Mouse (Mus musculus) CD4-positive, CD25-positive, alpha-beta regulatory T cell, adult 2 months (primary cell): ENCODE results near the gene Ano10.
"Not testable (repeated sequence)": the region's sequence is repeated elsewhere in the genome, so short reads cannot be mapped to it uniquely, and the experiment has no call there.

Source experiments
- DNase-seq: peaks from one replicate; pipeline ENCODE4 v3.0.0-alpha.2; 2012; ENCODE audit warnings: low read depth, low spot score

Gene Ano10

DNA sequence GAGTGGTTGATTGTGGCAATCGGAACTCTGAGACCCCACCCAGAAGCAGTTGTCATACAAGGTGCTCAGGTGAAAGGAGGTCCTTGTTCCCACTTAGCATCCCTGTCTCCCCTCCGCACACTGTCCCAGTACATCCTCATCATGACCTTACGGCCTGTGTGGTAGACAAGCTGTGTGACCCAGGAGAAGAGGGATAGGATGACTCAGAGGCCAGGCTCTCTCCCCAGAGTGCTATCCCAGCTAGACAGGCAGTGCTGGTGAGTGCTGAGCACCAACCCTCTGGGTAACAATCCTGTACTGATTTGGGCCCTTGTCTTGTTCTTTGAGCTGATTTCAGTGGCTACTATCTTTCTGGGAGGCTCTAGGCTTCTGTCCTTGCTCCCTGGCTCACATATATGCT lies 95.6 kb downstream of the Ano10 start:
- DNase-seq: no peak

DNA sequence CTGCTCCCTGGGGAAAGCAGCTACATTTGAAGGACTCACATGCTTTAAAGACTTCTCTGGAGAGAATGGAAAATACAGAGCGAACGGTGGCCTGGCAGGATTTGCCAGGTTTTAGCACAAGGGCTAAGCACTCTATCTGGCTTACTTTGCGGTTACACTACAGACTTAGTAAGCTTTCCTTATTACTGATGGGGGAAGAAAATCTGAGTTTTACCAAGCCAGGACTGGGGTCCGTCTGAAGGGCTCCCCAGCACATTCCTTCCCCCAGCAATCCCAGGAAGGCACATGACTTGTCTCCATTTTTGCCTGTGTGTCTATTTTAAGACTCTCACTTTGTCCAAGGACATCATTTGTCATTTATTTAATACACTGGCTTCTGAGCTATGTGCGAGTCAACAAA lies 97.2 kb downstream of the Ano10 start:
- no peak for DNase-seq

DNA sequence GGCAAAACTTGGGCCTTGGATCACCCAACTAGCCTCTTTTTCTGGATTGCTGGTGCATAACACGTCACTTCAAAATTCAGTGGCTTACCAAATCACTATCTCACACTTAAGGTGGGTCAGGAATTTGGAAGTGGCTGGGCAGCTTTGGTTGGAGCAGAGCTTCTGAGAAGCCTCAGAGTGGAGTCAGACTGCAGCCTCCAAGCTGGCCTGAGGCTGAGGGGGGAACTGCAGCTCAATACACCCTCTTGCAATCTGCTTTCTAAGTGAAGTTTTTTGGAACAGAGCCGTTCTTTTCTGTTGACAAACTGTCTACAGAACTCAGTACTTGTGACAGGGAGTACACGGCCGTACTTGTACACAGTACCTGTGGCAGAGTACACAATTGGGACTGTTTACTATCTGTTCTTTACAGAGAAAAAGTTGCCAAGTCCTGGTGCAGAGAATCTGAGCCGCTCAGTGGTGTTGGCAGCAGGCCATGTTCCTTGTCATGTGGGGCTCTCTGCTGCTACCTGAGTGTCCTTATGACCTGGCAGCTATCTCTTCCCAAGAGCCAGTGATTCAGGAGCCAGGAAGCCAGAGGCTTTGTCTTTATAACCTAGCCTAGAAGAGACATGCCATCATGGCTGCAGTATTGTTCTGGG lies 99.1 kb downstream of the Ano10 start:
- DNase-seq: no peak

DNA sequence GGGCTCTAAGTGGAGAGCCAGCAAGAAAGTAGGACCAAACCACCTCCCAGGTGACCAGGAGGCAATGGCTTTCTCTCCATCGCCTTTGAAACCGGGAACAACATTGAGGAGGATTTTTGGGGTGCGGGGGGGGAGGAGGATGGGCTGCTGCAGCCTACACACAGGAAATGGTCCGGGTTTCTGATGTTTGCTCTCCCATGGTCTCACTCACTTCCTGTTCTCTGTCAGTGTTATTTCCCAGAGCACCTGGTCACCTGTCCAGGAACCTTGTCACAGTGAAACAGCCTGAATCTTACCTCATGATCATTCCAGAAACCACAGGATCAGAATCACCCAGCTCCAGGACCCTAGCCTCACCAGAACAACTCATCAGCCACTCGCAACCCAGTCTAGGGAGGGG lies 100.4 kb downstream of the Ano10 start:
- peak; percentile 45 for DNase-seq

DNA sequence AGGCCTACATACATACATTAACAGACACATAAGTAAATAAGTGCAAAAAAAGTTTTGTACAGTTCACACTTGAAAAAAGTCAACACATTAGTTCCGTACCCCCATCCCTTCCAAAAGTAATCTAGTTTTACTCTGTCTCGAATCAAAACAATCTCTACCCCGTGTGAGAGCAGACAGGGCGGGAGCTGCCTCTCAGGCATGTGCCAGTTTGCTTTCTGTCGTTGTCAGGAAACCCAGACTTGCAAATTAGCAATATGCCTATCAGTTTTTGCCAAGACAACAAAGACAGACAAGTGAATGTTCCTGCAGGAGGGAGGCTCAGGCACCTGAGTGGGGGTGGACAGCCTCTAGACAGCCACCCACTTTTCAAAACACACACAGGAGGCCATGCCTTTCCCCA lies 100.9 kb downstream of the Ano10 start:
- peak; percentile 63 for DNase-seq

DNA sequence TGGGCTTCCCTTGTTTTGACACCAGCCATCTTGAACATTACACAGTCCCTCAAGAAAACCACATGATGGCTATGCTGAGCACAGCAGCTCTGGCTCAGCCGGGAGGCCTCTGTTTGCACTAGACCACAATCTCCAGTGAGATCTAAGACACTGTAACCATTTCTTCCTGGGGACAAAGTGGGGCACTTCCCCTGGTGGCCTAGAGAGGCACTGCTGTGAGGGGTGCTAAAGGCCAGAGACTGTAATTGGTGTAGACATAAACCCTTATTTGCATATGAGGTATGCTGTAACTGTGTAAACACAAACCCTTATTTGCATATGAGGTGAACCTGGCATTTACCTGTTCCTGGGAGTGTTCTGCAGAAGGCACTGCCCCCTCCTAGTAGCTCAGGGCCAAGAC lies 105.5 kb downstream of the Ano10 start:
- DNase-seq: peak; percentile 84

DNA sequence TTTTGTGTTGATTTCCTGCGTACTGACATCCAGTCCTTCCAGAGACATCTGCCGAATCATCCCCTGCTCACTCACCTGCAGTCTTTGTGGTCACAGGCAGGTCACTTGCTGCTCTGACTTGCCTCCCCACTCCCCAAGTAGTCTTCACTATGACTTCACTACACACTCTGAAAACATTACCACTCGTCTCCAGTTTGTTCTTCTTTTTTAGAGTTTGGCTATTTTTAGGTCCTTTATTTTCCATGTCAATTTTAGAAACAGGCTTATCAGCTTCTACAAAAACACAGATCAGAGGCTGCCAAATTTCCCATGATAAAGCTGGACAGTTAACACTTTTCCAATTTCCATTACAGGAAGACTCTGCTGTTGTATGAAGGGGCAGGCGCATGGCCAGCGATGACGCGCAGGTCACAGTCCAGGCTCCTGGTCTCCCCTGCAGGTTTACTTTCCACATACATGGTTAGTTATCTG lies 106.7 kb downstream of the Ano10 start:
- DNase-seq: peak; percentile 22

DNA sequence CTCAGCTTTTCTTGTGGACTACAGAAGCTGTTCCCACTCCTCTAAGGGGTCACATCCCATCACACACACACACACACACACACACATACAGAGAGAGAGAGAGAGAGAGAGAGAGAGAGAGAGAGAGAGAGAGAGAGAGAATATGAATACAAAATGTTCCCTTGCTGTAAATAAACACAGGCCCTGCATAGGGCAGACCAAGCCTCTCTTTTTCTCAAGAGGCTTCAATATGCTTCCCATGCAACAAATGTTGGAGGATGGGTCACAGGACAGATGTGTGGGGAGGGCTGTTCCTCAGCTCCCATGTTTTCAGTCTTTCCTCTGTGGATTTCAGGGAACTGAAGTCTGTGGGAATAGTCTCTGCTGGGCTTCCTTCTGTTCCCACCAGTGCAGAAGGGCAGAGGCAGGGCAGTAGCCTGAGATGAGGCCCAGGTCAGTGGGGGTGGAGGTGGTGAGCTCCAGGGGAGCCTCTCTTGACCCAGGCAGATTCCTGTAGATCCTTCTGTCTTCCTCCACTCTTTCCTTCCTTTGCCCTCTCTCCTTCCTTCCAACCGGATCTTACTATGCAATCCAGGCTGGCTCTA lies 107.5 kb downstream of the Ano10 start:
- DNase-seq: no peak

DNA sequence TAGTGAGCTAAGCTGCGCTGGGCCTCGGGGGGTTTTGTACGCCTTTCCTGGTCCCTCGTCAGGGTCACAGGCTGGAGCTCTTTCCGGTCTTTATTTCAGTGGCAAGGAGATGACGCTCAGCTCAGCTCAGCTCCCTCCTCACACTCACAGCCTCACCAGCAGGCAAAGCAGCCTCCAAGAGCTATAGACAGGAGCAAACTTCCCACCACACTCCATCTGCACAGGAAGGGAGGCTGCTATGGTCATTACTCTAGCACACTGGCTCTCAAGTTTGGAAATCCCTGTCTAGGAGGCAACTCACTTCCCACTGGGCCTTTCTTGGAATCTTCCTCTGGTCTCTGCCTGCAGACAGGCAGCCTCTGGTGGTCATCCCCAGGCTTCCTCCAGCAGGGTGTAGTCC lies 108.3 kb downstream of the Ano10 start:
- no peak for DNase-seq

DNA sequence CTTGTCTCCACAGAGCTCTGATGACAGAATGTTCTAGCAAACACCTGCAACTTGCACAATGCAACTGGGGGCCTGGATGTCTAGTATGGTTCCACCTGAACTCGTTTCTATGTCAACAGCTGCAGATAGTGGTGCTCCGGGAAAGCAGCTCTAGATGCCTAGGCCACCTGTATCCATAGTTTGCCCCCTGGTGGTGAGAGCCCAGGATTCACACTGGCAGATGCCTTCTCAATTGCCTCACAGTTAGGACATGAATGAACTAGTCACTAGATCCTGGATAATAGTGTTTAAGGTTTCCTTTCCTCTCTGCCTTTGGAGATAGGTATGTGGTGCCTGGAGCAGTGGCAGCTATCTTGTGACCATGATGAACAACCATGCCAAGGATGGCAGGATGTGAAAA lies 109.2 kb downstream of the Ano10 start:
- peak; percentile 88 for DNase-seq

DNA sequence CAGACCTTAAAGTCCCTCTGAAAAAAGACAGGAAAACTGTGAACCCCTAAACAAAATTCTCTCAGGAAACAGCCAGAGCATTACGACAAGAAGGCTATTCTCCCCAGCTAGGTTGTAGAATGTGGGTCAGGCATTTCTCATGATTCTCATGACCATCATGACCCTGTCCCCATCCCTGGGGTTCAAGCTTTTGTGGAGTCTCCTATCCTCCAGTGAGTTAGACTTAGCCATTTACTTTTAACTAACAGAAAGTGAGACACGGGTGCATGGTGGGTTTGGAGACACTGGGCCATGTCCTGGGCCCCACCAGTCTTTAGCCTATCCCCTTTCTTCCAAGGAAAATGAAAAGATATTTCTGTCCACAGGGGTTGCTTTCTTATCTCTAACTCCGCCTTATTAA lies 109.9 kb downstream of the Ano10 start:
- no peak for DNase-seq

DNA sequence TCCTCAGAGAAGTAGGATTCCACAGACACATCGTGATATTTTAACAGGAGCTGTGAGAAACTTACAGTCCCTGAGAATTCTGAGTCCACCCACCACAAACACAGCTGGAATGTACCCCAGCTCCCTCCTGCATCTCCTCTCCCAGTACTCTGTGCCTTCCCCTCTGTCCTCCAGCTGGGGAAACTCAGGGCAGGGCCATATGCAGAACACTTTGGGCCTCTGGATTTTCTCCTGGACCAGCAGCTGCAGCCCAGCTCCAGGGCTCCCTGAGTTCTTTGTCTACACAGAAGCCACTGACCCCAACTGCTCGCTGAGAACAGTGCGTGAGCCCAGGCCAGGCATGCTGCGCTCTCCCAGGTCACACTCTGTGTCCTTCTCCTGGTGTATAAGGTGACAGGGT lies 111.1 kb downstream of the Ano10 start:
- DNase-seq: no peak

DNA sequence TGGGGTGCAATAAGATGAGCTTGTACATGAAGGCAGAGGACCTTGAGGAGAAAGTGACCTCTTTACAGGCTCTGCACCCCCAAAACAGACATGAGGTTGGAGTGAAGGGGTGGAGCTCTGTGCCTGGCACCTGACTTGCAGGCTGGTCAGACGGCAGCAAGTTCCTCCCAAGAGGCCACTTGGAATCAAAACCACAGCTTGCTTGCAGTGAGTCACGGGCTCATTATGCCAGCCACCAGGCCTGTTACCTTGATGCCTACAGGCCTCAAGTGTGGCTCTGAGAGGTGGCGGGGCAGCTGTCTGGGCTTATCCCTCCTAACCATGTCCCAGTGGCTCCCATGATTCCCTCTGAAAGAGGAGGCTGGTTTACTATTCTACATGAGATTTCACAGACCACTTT lies 114.1 kb downstream of the Ano10 start:
- no peak for DNase-seq

DNA sequence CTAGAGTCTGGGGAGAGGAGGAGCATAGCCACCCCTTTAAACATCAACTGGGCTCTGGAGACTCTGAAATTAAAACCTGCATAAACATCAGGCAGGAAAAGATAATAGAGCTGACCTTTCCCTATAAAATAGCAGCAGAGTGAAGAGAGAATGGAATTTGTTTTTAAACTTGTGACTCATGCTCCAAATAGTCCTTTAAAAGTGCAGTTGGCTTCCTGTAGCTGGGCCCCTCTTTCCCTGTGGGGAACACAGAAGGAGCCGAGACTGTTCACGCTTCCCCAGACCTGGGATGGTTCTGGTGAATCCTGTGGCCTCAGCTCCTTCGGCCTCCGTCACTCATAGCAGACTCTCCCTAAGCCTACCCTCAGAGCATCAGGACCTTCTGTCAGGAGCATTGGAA lies 115.8 kb downstream of the Ano10 start:
- no peak for DNase-seq

DNA sequence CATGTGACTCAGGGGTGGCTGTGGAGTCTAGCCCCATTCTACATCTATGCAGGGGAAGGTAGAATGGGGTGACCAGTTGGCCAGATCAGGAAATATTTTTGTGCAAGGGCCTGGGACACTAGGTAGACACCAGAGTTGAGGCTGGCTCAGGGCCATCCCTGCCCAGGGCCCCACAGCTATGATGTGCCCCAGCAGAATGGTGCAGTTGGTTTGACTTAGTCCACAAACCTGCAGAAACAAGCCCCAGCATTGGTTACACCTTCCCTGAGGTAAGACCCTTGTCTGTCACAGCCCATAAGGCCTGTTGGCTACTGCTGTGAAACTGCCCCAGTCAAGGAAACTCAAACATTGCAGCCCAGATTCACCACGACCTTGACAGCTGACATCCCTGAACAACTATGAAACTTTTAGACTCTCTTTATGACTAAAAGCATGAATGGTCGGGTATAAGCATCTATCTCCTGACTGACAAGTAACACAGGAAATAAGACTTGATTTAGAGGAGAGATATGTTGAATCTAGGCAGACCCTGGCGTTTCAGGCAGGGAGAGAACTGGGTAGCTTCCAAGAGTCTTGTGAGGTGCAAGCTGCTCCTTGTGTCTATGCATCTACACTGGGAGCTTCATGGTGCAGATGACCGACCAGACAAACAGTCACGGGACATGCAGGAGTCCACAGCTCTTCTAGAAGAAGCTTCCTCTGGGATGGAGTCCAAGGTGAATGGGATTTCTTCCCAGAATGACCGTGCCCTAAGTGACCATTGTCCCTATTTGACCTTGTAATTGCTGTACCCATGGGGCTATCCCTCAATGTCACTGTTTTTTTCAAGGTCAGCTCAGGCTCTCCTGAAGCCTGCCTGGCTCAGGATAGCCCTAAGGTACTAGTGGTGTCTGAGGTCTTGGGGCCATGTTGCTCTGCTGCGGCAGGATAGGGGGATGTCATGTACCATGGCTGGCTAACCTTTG lies 116.7 kb downstream of the Ano10 start:
- DNase-seq: peak; percentile 20

DNA sequence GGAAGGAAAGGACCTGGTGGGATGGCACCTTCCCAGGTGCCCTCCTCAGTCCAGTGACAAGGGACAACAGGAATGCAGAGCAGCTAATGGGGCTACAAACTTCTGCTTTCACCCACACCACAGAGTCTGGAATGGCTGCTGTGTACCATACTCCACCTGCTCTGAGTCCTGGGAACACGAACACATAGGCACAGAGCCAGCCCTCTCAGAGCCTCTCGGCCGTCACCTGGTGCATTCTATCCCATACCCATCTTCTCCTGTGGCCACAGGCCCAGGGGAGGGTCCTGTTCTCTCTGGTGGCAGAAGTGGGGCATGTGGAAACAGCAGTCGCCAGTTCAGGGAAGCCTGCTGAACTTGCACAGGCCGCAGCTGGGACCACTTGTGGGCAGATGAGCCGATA lies 119.5 kb downstream of the Ano10 start:
- DNase-seq: no peak

DNA sequence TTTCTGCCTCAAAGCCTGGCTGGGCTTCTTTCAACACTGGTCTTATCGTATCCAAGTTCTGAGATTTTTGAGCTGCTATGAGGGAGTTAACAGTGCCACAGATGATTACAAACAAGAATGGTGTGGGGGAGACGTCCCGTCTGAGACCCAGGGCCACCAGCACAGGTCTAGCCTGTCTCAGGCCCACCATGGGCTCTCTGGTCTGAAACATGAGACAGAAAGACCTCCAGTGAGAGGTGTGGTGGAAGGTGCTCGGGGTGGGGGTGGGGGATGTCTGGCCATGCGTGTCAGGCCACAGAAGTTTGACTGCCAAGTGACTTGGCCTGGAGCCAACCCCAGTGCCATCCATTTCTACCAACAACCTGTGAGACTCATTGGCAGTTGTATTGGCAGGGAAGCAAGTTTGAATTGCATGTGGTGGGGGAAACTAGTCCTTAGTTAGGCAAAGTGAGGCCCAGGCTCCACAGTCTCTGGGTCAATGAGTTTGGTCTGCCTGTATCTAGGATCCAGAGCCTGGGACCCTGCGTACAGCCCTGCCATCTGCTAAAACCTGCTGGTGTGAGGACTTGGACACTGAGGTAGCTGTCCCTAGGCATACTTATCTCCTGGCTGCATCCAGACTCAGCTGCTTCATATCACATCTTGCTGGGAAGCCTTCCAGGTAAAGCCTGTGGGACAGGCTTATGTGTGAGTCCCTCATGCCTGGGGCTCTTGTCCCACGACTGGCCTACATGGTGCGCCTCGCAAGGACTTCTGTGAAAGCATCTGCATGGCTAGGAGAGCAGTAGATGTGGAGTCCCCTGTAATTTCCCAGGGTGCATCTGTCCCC lies 120.6 kb downstream of the Ano10 start:
- DNase-seq: no peak

DNA sequence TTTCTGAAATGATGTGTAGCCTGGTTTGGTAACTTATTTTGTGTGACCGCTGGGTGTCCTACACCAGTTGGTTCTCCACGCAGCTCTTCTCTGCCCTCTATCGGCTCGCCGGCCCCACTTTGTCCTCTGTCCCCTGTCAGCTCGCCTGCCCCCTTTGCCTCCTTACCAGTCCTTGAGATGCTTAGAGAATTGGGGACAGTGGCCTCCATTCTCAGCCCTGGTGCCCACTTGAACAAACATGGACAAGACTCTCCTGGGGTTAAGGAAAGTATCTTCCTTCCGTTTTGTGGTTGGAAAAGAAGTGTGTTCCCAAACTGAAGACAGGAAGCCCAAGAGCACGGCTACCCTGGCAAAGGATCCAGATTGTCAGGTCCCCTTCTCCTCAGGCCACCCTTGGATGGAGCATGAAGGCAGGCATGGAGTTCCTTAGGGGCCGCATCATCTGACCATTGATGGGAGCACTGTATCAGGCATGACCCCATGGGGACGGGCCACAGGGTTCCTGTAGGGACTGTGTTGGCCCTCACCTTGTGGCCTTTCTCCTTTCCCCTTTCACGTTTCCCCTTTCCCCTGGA lies 121.5 kb downstream of the Ano10 start:
- DNase-seq: no peak

DNA sequence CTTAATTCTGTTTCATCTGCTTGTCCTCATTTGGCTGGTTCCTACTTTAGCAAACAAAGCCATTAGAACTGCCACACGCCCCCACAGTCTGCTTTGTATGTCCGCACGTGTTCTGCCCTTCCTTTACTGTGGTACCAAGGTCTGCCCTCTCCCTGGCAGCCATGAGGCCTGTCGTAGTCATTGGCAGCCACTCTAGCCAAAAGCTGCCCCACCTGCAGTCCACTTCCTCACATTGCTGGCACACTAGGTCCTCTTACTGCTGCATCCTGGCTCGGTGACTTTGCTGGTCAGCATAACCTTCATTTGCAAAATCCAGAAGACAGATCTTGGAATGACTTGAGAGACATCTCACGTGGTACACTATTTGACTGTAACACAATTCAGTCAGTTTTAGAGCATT lies 124.3 kb downstream of the Ano10 start:
- DNase-seq: no peak

DNA sequence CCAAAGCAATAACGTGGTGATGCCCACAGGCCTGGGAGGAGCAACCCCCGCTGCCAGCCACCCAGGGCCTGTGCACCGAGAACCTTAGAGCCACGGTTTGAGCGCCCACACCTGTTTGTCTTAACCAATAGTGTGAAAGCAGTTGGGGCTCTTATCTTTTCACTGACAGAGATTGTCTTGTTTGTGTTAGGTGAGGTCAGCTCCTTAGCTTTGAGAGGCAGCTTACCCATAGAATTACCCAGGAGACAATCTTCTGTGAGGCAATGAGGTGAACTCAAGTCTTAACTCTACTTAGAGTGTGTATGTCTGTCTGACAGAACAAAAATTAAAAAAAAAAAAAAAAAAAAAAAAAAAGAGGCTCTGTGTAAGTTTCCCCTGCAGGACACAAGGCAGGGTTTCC lies 126.5 kb downstream of the Ano10 start:
- DNase-seq: not testable (repeated sequence)

DNA sequence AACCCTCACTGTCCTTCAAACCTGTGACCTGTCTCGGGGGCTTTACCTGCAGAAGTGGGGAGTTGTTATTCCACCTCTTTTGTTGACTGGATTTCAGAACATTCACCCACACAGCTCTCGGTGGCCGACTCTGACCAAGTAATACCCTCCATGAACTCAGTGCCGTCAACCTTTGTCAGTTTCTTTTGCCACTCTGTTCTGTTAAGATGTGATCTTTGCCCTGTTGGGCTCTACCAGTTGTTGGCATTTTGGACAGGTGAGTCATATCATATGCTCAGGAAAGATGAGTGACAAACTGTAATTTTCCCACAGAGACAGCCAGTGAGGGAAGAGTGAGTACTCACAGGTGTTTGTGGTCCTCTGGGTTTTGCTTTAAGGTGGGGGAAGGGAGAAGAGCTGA lies 129.7 kb downstream of the Ano10 start:
- no peak for DNase-seq
